Mouse (Mus musculus) limb, embryonic 14.5 days (tissue): Measurements from ENCODE around the gene Specc1l. TPM values are rescaled to one million over a fixed set of nuclear protein-coding genes. Genes with fewer than 3 reads are reported as not detected.

Source experiments
- ATAC-seq: fragments of 200-750 bp; cut with Nextera tagmentation; 2 replicates; pipeline ENCODE4 v1.8.0; 2017; ENCODE audit warnings: low read depth, moderate number of reproducible peaks, moderate TSS enrichment; ENCODE audit not compliant: low FRiP score
- DNase-seq: peaks from one replicate; pipeline ENCODE4 v3.0.0-alpha.2; 2015; ENCODE audit warnings: low spot score
- H3K27ac ChIP-seq: fragments of 300-500 bp; sonication (generic); replicated peaks from 2 replicates; pipeline ENCODE4 v1.5.1; 2014; ENCODE audit warnings: low read depth, mild to moderate bottlenecking, low read length, moderate library complexity, mixed read lengths
- H3K27me3 ChIP-seq: fragments of 300-500 bp; sonication (generic); 2 replicates; pipeline ENCODE4 v1.6.1; 2014; ENCODE audit warnings: low read length, mixed read lengths; ENCODE audit not compliant: control insufficient read depth, insufficient read depth
- H3K36me3 ChIP-seq: fragments of 300-500 bp; sonication (generic); 2 replicates; pipeline ENCODE4 v1.6.1; 2014; ENCODE audit warnings: mild to moderate bottlenecking, low read length, moderate library complexity, mixed read lengths; ENCODE audit not compliant: control insufficient read depth, insufficient read depth
- H3K4me1 ChIP-seq: fragments of 300-500 bp; sonication (generic); 2 replicates; pipeline ENCODE4 v1.6.1; 2014; ENCODE audit warnings: antibody characterized with exemption, low read length, mixed read lengths; ENCODE audit not compliant: control insufficient read depth, insufficient read depth
- H3K4me2 ChIP-seq: fragments of 300-500 bp; sonication (generic); replicated peaks from 2 replicates; pipeline ENCODE4 v1.6.1; 2014; ENCODE audit warnings: low read depth, mild to moderate bottlenecking, low read length, moderate library complexity; ENCODE audit not compliant: severe bottlenecking
- H3K4me3 ChIP-seq: fragments of 300-500 bp; sonication (generic); replicated peaks from 2 replicates; pipeline ENCODE4 v1.5.1; 2014; ENCODE audit warnings: low read length
- H3K9ac ChIP-seq: fragments of 300-500 bp; sonication (generic); 2 replicates; pipeline ENCODE4 v1.6.1; 2014; ENCODE audit warnings: mild to moderate bottlenecking, low read depth, low read length, moderate library complexity; ENCODE audit not compliant: severe bottlenecking
- H3K9me3 ChIP-seq: fragments of 300-500 bp; sonication (generic); 2 replicates; pipeline ENCODE4 v1.6.1; 2016; ENCODE audit warnings: low read length; ENCODE audit not compliant: control insufficient read depth
- POLR2A ChIP-seq: fragments of 200-500 bp; IDR thresholded peaks from 2 replicates; pipeline ENCODE4 v1.8.0; 2012; ENCODE audit warnings: inconsistent platforms, mild to moderate bottlenecking, moderate library complexity, borderline replicate concordance; ENCODE audit not compliant: insufficient read depth, insufficient read length; ENCODE audit errors: extremely low read depth
- WGBS: fragments of 180-500 bp; shearing (Covaris S2); extraction: QIAGEN DNeasy Blood & Tissue Kit; methylation state at CpG from one replicate; pipeline ENCODE4 v1.1.7; 2014; 5-methylcytosine and 5-hydroxymethylcytosine counted together
- polyA plus RNA-seq, 2 experiments: library from polyadenylated mRNA; depleted of rRNA in 1 of 2; stranded (reverse) in 1 of 2; unstranded in 1 of 2; fragments of >200 nt; fragmentation: Nextera tagmentation in 1 of 2; extraction: Ambion mirVana in 1 of 2; gene quantifications; 2 replicates each; pipeline versions ENCODE4 v1.2.1 to v1.2.3; 2012 to 2014

Specc1l gene
- polyA plus RNA-seq, 2 experiments, result 21.4 to 29.1 TPM

DNA sequence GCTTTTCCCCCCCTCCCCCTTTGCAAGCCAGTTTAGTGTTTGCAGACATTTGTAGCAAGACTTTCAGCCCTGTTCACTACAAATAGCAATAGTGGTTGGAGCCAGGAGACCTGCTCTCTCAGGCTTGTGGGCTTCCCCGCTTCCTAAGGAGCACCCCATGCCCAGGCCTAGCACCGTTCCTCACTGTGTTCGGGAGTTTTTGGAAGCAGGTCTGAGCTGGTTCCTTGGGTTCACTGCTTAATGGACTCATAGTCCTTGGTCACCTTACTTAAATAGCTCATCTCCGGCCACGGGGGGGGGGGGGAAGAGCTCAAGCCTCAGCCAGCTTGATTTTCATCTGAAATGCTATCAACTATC is 92.2 kb downstream of the Specc1l start:
- DNase-seq, result no peak
- WGBS, result 90% methylated on average over 4 of the region's 5 CpGs
- no peak overlapping the region for H3K4me2 ChIP-seq
- no peak overlapping the region for H3K27ac ChIP-seq
- H3K4me3 ChIP-seq, result no peak overlapping the region
- no peaks in the 10 kb centered on the region for H3K4me1 ChIP-seq
- no peaks in the 10 kb centered on the region for H3K27me3 ChIP-seq
- H3K9me3 ChIP-seq, result no peaks in the 10 kb centered on the region
- no peak for TF ChIP-seq POLR2A
- H3K36me3 ChIP-seq, result peaks cover 65% of the 10 kb centered on the region
- ATAC-seq, result no peak
- no peak overlapping the region; the same call in 1 of the 2 replicates for H3K9ac ChIP-seq

DNA sequence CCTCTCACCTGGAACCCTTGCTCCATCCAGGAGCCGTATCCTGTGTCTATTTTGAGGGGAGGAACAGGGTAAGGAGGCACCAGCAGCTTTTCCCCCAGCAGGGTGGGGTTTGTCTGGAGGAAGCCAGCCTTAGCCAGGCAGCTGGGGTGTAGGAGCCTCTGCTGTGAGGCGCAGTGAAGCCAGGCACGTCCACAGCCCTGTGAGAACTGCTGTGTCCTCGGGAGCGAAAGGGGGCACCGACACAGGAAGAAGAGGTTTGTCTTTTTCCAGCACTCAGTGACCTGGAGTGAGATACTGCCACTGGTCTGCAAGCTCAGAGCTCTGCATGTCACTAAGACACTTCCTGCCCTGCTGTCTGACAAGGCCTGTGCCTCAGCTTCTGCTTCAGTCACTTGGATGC is 92.5 kb downstream of the Specc1l start:
- Histone ChIP-seq H3K9ac (no peak overlapping the region), H3K9me3 (no peaks in the 10 kb centered on the region), H3K4me1 (no peaks in the 10 kb centered on the region), H3K4me3 (no peak overlapping the region), H3K4me2 (no peak overlapping the region), H3K27ac (no peak overlapping the region), H3K36me3 (peaks cover 68% of the 10 kb centered on the region), H3K27me3 (no peaks in the 10 kb centered on the region)
- no peak for DNase-seq
- ATAC-seq, result no peak
- no peak for TF ChIP-seq POLR2A
- 92% methylated on average over 6 of the region's 6 CpGs for WGBS

GRCm38 (mm10) chr10:75307130-75307529 is 95.3 kb downstream of the Specc1l start:
- no peak for DNase-seq
- peaks cover 74% of the 10 kb centered on the region for H3K36me3 ChIP-seq
- H3K4me2 ChIP-seq, result no peak overlapping the region
- TF ChIP-seq POLR2A, result no peak
- H3K4me1 ChIP-seq, result no peaks in the 10 kb centered on the region
- H3K9me3 ChIP-seq, result no peaks in the 10 kb centered on the region
- 97% methylated on average over 7 of the region's 7 CpGs for WGBS
- no peak for ATAC-seq
- no peak overlapping the region for H3K9ac ChIP-seq
- no peak overlapping the region for H3K27ac ChIP-seq
- H3K4me3 ChIP-seq, result no peak overlapping the region
- no peaks in the 10 kb centered on the region for H3K27me3 ChIP-seq

GRCm38 (mm10) chr10:75312361-75312760 is 100.5 kb downstream of the Specc1l start:
- no peak for ATAC-seq
- peaks cover 9% of the 10 kb centered on the region for H3K27me3 ChIP-seq
- WGBS, result 69% methylated on average over 7 of the region's 7 CpGs

DNA sequence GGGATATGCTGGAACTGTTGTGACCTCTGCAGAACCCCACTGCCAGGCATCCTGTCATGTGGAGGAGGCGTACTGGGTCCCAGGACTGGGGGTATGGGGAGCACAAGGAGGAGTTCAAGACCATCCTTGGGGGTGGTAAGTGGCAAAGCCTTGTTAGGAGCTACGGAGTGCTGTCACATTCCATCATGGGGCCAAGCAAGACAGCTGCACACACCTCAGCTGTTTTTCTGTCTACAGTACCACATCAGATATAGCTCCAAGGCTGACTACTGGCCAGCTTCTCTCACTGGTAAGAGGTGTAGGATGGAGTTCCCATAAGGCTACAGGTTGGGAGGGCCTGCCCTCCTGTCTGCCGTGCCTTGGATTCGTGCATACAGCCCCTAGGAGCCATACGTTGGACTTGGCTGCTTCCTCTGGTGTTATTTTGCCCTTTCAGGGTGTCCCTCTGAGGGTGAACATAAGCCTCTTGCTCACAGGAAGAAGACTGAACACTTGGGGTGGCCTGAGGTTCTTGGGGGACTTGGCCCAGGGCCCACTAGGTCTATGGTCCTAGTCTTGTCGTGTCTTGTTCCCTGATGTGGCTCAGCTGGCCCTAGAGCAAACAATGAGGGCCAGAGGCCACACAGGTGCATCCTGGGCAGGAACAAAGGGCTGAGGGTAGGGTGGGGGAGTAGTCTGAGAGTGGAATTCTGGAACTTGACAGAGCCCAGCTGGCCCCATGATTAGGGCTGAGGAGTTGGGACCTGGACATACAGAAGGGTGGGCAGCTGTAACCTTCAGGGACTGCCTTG is 102.5 kb downstream of the Specc1l start:
- WGBS, result 78% methylated on average over 6 of the region's 6 CpGs
- peak; percentile 17 for DNase-seq

More at GRCm38 (mm10) chr10:75312361-75312760, 100.5 kb downstream of the Specc1l start:
- no peak overlapping the region for H3K27ac ChIP-seq
- H3K36me3 ChIP-seq, result peaks cover 51% of the 10 kb centered on the region
- no peak overlapping the region for H3K4me3 ChIP-seq
- TF ChIP-seq POLR2A, result no peak
- no peaks in the 10 kb centered on the region for H3K9me3 ChIP-seq
- peaks cover 6% of the 10 kb centered on the region for H3K4me1 ChIP-seq
- no peak overlapping the region for H3K4me2 ChIP-seq
- no peak overlapping the region for H3K9ac ChIP-seq
- no peak for DNase-seq

More for the DNA sequence above, 102.5 kb downstream of the Specc1l start:
- Histone ChIP-seq H3K9ac (no peak overlapping the region), H3K9me3 (no peaks in the 10 kb centered on the region), H3K4me2 (no peak overlapping the region), H3K36me3 (peaks cover 31% of the 10 kb centered on the region), H3K27me3 (peaks cover 26% of the 10 kb centered on the region), H3K4me1 (peaks cover 9% of the 10 kb centered on the region), H3K4me3 (no peak overlapping the region), H3K27ac (no peak overlapping the region; the same call in 1 of the 2 replicates)
- peak; percentile 16; the same call in 1 of the 2 replicates for ATAC-seq
- no peak for TF ChIP-seq POLR2A
